Mouse (Mus musculus) WW6 (cell line): ENCODE measurements around the gene Fam120a.

Experiments
- DNase-seq: peaks from one replicate; pipeline ENCODE4 v3.0.0-alpha.2; 2013; ENCODE audit warnings: low read depth, low spot score

Fam120a gene

DNA sequence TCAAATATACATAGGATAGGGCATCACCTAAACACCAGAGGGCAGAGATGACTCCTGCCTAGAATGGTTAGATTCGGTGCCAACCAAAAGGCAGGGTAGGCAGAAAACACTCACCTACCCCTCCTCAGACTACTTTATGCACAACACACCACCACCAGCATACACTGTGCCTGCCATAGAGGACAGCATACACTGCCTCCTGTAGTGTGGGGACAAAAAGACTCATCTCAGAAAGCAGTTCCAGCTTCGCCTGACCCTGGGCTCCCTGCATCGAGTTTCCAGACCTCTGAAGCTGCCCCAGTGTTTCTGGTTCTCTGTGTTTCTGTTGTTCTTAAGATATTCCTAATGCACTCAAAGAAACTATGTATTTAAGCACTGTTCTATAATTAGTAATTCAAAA, 54.7 kb downstream of the Fam120a start:
- no peak for DNase-seq

DNA sequence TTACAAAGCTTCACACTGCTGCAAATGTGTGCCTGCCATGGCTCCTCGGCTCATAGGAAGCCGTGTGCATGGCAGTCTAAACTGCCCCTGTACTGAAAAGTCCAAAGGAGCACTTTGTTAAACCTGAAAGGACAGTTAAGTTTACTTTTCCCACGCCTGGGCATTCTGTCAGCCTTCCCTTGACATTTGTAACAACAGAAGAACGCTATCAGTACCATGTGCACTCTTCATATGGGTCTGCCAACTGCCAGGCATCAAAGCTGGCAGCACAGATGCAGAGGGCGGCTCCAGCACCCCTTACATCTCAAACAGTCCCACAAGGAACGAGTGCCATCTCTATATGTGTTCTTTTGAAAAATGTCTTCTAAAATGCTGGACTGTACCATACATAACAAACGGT, 56.4 kb downstream of the Fam120a start:
- no peak for DNase-seq

DNA sequence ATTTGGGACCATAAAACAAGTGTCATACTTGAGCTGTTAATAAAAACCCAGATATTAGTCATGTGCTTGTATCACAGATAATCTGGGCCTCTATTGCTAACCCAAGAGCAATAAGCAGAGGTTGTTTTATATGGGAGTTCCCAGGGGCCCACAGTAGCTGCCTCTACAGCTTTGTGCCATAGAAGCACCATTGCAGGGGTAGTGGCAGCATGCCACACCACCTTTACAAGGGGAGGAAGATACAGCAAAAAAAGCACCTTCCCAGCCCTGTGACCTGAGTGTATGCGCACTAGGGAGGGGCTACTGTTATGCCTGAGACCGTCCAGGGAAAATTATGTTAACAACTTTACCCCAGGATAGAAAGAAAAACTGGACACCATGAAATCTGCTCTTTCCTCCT, 62.4 kb downstream of the Fam120a start:
- no peak for DNase-seq

DNA sequence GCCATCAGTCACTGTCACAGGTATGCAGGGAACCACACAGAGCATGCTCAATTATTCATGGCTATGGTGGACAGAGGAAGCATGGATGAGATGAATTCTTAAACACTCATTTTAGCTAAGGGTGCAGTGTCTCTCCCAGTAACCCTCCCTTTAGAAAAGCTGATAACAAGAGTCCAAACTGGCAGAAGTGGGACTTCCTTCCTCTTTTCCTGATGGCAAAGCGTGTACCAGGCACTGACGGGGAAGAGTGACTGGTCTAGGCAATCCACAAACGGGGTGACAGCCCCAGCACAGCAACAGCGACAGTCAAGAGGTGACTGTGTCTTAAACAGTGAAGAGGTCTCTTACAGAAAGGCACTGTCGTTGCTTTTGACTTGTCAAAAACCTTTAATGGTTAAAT, 72.4 kb downstream of the Fam120a start:
- DNase-seq: no peak

DNA sequence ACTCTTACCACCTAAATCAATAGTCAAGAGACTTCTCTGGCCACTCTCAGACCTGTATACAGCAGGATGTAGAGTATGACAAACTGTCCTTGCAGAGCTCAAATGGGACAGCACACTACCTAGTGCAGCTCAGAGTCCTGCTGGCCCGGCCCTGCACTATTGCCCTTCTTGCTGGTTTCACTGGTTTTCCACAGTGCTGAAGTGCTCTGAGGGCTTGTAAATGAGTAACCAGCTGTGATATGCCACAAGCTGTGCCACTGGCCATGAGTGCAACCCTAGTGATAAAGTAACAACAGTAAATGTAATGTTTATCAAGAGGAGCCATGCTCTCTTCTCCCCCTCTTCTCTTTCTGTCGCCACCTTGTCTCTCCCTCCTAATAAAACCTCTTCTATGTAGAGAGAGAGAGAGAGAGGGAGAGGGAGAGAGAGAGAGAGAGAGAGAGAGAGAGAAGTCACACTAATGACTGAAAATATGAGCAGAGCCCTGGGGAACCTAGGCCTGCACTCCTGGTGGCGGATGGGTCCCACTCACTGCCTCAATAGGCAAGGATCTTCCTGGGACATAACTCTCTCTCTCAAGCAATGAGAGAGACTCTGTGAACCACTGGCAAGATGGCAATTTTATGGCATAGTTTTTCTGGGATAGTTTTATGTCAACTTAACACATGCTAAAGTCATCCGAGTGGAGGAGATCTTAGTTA, 77.4 kb downstream of the Fam120a start:
- no peak for DNase-seq

DNA sequence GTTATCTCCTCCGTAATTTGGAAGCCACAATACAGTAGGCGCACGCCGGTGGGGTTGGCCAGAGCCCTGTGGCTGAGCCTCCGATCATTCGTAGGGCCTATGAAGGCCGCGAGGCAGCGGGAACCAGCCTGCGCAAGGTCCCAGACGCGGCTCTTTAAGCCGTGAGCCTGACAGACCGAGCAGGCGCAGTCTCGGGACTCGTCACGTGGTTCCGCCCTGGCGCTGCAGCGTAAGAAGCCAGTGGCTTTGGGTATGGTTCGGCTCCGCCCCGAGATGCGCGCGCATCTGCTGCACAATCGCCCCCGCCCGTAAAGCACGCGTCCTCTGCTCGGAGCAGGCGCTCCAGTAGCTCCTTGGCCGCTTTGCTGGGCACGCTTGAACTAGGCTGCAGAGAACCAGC, 89.3 kb downstream of the Fam120a start:
- DNase-seq: peak; percentile 92

DNA sequence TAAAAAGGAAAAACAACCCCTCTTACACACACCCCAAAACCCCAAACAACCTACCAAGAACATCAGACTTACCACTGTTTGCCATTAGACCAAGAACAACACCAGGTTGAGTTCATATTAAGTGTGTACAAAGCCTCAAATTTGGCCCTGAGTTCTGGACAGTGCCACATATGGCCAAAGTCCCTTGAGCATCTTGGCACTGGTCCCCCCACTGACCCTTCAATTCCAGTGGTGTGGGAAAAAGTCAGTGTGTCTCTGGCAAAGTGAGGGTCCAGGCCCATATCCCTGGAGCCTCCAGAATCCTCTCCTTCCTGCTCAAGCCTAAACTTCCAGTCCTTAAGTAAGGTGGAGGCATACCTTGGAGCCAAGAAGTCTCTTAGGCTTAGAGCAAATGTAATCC, 90.0 kb downstream of the Fam120a start:
- DNase-seq: no peak

DNA sequence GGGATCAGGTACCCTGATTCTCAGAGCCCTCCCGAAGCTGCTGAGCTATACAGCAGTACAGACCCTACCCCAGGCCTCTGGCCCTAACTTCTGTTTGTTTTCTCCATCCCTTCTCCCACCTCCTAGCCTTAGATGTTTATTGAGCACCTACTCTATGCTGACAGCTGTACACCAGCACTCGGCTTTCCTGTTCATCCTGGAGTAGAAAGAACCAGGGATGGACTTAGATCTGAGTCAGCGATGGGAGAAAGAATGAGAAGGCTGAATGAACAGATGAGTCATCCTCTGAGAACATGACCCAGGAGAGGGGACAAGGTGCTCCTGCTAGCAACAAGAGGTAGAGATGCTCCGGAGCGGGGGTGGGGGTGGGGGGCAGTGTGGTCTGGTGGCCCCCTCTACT, 95.1 kb downstream of the Fam120a start:
- no peak for DNase-seq

DNA sequence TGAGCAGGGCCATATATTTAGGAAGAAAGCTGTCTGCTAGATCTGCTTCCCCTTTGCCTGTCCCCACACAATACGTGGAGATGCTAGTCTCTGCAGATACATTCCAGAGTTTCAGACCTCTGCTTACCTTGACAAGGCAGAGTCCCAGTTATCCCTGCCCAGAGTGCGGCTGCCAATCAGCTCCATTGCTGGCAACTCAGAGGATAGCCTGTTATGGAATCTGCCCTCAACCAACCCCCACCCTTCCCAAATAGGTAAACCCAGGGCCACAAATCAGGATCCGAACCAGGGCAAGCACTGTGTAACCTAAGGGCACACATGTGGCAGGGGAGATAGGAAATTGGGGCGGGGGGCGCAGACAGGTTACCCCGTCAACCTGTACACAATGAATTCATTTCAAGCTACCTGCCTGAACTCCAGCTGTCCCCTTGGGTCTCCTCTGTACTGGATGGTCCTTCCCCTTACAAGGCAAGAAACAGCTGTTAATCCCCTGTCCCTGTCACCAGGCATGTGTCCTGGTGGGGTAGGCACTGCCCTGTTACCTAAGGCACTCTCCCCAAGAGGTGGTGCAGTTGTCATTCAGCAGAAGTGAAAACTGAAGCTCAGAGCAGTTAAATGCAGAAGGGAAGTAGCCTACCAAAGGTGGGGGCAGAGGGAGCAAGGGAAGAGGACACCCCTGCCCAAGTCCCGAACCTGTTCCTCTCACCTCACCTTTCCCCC, 95.8 kb downstream of the Fam120a start:
- DNase-seq: no peak

DNA sequence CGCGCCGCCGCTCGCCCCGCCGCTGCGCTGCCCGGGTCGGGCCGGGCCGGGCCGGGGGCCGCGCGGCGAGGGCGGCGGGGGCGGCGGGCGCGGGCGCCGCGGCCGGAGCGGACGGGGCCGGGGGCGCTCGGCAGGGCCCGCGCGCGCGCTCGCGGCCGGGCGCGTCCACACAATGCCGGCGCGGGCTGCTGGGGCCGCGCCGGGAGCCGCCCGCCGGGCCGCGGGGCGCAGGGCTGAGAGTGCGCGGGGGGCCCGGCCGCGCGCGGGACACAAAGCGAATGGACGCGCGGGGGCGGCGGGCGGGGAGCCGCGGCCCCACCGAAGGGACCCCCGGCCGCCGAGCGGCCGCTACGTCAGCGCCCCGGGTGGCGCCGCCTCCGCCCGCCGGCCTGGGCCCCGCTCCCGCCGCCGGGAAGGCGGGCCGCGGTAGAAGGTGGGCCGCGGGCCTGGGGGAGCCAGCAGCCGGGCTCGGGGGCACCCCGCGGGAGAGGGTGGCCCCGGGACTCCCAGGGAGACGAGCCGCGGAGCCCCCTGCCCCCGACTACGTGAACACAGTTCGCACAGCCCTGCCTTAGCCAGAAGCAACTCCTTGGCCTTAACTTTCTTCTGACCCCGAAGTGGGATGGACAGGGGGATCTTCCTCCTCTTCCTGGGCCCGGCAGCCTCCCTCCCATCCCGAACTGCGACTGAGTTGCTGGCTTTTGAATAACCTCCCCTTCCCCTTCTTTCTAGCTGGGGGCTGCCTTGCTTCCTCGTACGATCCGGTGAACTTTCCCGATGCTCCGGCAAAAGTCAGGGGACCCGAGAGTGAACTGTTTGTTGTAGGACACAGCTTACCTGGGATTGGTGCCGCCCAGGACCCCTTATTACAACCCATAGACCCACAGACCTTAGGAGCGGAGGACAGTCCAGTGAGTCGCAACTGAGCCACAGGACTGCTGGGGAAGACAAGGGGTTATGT, 96.8 kb downstream of the Fam120a start, which contains the start of gene Phf2:
TSS of gene Phf2 (minus strand) at position 349 of the 961 bp plus-strand sequence.
- no peak for DNase-seq

DNA sequence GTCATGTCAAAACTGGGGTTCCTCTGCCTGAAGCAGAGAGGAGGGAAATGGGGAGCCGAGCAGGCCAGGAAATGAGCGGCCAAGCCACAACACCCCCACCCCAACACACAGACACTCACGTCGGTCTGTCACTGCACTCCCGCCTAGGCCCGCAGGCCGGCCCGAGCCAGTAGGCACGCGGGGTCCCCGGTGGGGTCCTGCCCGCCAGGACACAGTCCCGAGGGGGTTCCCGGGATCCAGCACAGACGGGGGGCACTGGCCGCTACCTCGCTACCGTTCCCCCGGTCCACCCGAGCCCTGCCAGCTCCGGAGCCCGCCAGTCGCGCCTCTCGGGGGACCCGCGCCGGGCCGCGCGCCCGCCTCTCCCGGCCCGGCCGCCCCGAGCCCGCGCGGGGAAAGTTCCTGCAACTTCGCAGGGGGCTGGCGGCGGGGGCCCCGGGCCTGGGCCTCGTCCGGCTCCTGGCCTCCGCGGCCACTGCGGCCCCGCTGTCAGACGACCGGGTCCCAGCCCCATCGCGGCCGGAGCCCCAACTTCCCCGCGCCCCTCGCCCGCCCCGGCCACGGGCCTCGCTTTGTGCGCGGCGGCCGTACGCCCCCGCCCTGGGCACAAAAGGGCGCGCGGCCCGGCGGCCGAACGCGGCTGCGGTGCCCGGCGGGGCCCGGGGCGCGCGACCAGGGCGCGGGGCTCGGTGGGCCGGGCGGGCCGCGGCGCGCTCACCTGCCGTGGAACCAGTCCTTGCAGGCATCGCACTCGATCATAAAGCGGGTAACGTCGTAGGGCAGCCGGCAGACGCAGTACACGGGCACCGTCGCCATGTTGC, 97.7 kb downstream of the Fam120a start:
- no peak for DNase-seq

DNA sequence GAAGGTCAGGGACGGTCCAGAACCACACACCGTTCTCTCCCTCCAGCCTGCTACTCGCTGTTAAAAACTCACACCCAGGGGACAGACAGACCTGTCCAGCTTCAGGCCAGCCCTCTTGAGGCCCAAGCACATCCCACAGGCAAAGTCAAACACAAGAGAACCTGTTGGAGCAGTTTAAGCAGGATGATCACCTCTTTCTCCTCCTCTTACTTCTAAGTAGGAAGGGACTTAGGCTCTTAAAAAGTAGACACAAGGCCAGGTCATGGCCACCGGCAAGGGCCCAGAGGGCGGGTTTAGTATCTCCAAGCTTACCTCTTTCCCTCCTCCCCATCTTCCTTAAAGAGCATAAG, 98.2 kb downstream of the Fam120a start:
- no peak for DNase-seq

DNA sequence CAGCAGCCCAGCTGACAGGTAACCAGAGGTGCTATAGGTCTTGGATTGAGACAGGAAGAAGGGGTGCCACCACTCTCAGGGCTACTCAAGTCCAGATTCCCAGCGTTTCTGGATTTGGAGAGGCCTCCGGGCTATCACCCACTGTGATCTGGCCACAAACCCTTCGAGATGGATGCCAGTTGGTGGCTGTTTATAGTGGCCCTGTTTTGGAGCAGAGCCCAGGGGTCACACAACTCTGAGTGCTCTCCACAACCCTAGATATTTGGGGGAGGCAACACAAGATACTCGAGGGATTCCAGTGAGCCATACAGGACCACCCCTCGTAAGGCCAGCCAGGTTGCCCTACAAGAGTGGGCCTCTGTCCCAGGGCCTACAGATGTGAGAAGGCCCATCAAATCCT, 98.7 kb downstream of the Fam120a start:
- DNase-seq: no peak

DNA sequence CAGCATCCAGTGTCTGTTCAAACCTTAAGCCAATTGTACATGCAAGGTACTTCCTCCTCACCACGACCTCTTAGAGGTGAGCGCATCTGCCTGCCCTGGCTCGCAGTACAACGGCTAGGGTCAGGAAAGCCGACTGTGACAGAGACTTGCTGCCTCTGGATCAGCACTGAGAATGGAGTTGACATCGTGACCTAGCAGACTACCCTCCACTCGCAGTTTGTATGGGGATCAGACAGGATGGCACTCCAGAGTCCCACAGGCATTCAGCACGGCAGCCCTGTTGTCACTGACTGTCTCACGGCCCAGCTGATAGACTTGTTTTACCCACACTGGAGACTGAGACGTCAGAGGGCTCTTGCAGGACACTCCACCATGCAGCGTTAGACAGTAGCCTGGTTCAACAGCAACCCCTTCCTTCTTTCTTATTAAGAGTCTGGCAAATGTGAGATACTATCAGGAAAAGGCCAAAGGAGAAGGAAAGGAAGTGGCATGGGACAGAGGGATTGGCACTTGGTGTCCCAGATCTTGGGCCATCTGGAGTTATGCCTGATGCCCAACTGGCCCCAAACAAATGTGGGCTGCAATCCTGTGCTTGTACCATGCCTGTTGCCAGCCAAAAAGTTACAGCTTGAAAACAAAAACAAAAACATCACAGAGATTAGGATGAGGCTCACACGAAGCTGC, 103.0 kb downstream of the Fam120a start:
- no peak for DNase-seq

DNA sequence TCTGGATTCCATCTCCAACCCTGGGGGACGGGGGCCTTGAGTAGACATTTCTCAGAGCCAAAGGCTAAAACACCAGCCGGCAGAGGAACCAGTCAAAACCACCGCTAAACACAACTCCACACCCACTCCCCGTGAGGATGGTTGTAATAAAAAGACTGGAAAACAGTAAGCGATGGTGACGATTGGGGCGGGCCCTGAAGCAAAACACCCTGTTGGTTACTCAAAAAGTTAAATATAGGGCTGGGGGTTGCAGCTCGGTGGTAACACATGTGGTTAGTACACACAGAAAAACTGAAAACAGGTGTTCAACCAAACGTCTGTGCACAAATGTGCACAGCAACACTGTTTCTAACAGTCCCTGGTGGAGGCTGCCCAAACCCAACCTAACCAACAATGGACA, 104.3 kb downstream of the Fam120a start:
- no peak for DNase-seq

DNA sequence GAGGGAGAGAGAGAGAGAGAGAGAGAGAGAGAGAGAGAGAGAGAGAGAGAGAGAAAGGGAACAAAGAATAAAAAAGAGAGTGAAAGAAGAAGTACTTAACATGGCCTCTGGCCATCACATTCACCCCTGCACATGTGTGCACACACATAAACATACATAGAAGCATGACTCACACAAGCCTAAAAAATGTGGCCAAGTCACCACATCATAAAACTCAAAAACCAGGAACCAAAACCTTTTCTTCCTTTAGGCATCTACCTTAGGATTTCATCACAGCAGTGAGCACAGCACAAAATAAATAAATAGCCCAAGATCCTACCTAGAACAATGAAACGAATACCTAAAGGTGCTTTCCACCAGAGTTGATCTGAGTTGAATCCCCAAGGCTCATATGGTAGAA, 105.9 kb downstream of the Fam120a start:
- no peak for DNase-seq

DNA sequence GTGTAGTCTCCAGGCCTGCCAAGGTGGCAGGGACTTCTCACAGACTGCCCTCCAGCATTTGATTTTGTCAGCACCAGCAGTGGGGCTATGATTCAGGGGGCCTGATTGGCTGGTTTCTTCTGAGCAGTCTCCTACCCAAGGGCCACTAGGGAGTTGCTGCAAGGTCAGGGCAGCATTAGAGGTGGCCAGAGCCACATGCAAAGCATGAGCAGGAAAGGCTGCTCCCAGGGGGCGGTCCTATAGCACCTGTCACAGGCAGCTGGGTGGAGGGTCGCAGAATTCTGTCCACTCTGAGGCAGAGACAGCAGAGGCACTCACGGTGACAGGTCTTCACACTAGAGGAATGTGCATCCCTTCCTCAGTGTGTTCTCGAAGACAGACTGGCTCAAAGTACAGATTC, 109.0 kb downstream of the Fam120a start:
- DNase-seq: no peak

DNA sequence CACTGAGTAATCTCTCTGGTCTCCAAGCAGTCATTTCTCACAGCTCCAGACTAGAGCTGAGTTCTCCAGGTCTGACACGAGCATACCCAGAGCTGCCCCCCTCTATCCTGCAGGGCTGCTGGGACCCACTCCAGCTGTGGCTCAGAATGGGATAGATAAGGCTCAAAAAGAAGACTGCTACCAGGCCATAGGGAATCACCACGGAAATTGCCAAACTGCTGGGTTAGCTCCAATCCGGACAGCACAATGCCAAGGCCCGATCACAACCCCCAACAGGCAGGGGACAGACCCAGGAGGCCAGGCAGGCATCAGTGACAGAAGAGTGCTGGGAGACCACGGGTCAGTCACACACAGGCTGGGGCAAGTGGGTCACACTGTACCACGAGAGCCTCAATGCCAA, 109.8 kb downstream of the Fam120a start:
- DNase-seq: no peak

DNA sequence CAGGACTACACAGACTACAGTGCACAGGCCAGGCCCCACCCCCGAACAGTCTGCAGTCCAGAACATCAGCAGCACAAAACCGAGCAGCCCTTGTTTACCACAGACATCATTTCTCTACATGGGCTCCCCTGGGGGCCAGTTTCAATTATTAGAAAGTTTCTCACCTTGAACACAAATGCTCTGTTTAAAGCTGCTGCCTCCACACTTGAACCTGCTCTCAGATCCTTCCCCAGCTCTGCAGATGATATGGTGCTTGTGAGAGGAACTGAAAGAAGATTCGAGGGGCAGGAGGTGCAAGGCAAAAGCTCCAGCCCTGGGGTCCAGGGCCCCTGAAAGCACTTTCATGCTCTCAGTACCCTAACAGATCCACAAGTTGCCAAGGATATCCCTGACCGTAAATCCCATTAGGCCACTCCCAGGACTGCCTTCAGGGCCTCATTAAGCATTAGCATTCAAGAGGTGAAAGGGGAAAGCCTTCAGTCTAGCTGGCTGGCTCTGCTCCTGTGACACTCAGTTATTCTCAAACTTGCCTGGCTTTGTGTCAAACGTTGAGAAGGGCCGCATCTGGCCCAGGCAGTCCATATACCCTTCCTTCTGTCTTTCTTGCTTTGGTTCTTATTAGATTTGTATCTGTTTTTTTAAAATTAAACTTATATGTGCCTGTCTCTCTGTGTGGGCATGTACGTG, 110.4 kb downstream of the Fam120a start:
- no peak for DNase-seq

DNA sequence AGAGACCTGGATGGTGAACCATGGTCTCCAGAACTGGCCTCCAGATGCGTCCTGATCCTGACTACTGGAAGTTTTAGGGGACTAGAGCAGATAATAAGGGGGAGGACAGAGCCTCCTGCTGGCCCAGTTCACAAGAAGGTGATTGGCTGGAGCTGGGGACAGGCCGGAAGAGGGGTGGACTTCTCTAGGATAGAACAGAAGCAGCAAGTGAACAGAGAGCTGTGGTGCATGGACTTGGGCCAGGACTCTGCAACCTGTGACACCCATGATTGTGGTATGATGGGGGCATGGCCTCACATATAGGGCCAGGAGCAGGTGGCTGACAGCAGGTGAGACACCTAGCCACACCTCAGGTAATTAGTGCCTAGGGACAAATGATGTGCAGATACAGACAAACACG, 113.9 kb downstream of the Fam120a start:
- no peak for DNase-seq
